Mouse (Mus musculus) lung, adult 2 months (tissue): ENCODE results near the gene Srebf1. TPM values are rescaled to one million over a fixed set of nuclear protein-coding genes. Genes with fewer than 3 reads are reported as not detected.
A peak's percentile ranks its signal among the peaks of the same experiment; 100 is the strongest.

Source experiments
- DNase-seq: peaks from one replicate; pipeline ENCODE4 v3.0.0; 2022
- H3K4me1 ChIP-seq: fragments of 200-500 bp; 2 replicates; pipeline ENCODE4 v1.6.1; 2011; ENCODE audit warnings: low read length; ENCODE audit not compliant: control insufficient read depth, insufficient read depth
- H3K4me3 ChIP-seq: fragments of 200-500 bp; replicated peaks from 2 replicates; pipeline ENCODE3; 2011; ENCODE audit warnings: low read depth, mild to moderate bottlenecking, control low read depth, low read length; ENCODE audit errors: extremely low read depth
- CTCF ChIP-seq: fragments of 200-500 bp; IDR thresholded peaks from 2 replicates; pipeline ENCODE4 v1.5.1; 2011; ENCODE audit warnings: mild to moderate bottlenecking, low read length, control low read depth; ENCODE audit not compliant: insufficient read depth
- POLR2A ChIP-seq: fragments of 200-500 bp; IDR thresholded peaks from 2 replicates; pipeline ENCODE4 v1.6.1; 2011; ENCODE audit warnings: low read depth, mild to moderate bottlenecking, control low read depth, low read length, borderline replicate concordance; ENCODE audit errors: extremely low read depth
- WGBS: fragments of 180-500 bp; shearing (Covaris S2); methylation state at CpG from one replicate; pipeline ENCODE4 v1.1.7; 2018; 5-methylcytosine and 5-hydroxymethylcytosine counted together
- polyA plus RNA-seq: library from polyadenylated mRNA; depleted of rRNA; stranded (reverse); fragments of >200 nt; gene quantifications from 2 replicates; pipeline ENCODE4 v1.2.3, GENCODE M21; 2012

The Srebf1 gene
- polyA plus RNA-seq, 1 experiment = 206 TPM

GRCm38 (mm10) chr11:60255639-60256038, 33.3 kb upstream of the Srebf1 start:
- Histone ChIP-seq H3K4me3 (no peak overlapping the region), H3K4me1 (peaks cover 2% of the 10 kb centered on the region; the same call in 1 of the 2 replicates)
- 70% methylated on average over 3 of the region's 3 CpGs for WGBS
- TF ChIP-seq POLR2A (no peak), CTCF (no peak)
- DNase-seq = no peak

DNA sequence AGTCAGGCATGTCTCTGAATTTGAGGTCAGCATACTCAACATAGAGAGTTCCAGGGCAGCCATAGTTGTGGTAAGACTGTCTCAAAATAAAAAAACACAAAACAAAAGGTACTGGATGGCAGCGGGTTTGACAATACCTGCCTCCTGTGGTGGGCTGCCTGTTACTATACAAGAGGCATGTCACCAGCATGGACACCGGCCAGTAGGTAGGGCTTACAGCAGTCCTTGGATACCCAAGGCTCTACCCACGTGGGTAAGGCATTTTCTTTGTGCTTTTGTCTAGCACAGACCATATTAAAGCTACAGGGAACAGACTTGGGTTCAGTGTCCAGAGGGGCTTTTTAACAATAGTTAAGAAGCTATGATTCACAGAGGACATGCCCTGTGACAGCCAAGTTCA, 32.8 kb upstream of the Srebf1 start:
- TF ChIP-seq POLR2A = no peak
- TF ChIP-seq CTCF = no peak
- 85% methylated on average over 3 of the region's 3 CpGs for WGBS

DNA sequence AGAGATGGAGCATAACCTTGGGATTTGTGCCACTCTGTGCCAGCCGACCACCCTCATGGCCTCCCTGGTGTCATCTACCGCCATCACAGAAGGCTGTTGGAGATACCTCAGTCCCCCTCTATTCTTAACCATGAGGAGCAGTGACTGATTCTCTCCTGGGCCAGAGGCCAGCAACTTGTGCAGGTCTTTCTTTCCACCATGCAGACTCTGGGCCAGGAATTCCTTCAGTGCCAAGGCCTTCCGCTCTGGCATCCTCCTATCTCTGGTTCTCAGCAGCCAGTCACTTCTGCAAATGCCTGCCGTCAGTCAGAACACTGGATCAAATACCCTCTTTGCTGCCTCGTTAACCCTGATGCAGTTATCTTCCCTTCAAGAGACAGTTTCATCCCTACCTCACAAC, 31.9 kb upstream of the Srebf1 start:
- TF ChIP-seq POLR2A (no peak), CTCF (no peak)
- H3K4me3 ChIP-seq = no peak overlapping the region
- 84% methylated on average over 5 of the region's 5 CpGs for WGBS
- DNase-seq = no peak
- peaks cover 2% of the 10 kb centered on the region; the same call in 1 of the 2 replicates for H3K4me1 ChIP-seq

More for the DNA sequence above, 32.8 kb upstream of the Srebf1 start:
- no peak for DNase-seq
- Histone ChIP-seq H3K4me3 (no peak overlapping the region), H3K4me1 (peaks cover 2% of the 10 kb centered on the region; the same call in 1 of the 2 replicates)

GRCm38 (mm10) chr11:60253546-60253945, 31.2 kb upstream of the Srebf1 start:
- TF ChIP-seq POLR2A = no peak
- WGBS = 70% methylated on average over 2 of the region's 2 CpGs
- no peak for DNase-seq
- peaks cover 2% of the 10 kb centered on the region; the same call in 1 of the 2 replicates for H3K4me1 ChIP-seq
- H3K4me3 ChIP-seq = no peak overlapping the region

- Histone ChIP-seq H3K4me1 (peaks cover 2% of the 10 kb centered on the region; the same call in 1 of the 2 replicates), H3K4me3 (no peak overlapping the region)
- WGBS = 57% methylated on average over 6 of the region's 6 CpGs
- peak; percentile 38 for DNase-seq
- TF ChIP-seq CTCF (peak; percentile 35; the same call in 1 of the 2 replicates), POLR2A (no peak)
Observed at GRCm38 (mm10) chr11:60250971-60251643, 28.7 kb upstream of the Srebf1 start.

GRCm38 (mm10) chr11:60249885-60250284, 27.5 kb upstream of the Srebf1 start:
- TF ChIP-seq POLR2A = no peak
- no peak for TF ChIP-seq CTCF
- WGBS = 96% methylated on average over 2 of the region's 2 CpGs
- DNase-seq = no peak
- no peaks in the 10 kb centered on the region for H3K4me1 ChIP-seq
- no peak overlapping the region for H3K4me3 ChIP-seq

DNA sequence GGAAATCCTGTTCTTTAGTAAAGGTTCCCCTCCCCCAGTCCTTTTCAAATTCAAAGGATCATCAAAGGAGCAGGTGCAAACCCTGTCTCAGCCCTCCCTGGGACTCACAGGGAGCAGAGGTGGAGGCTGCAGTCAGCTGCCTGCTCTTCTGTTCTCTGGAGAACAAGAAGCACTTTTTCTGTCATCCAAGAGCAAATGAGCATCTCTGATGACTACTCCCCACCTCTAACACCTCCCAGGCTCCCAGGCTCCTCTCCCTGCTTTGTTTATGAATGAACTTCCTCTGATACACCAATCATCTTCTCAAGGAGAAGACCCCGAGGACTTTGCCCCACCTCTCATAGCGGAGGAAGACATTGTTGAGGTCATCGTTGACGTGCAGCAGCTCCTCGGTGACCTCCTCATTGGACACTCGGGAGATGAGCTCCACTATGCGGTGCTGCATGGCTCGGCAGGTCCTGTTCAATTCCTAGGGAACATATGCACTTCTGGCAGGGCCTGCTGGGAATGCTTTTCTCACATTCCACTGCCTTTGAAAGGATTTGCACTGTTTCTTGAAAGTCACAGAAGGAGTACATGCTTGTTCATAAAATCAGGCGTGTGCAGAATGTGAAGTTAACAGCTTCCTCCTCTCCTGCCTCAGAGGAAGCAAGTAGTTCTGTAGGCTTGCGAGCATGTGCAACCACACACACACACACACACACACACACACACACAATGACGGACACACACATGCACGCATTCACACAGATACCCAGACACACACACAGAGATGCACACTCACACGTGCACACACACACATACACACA, 26.4 kb upstream of the Srebf1 start:
- WGBS = 45% methylated on average over 13 of the region's 13 CpGs

DNA sequence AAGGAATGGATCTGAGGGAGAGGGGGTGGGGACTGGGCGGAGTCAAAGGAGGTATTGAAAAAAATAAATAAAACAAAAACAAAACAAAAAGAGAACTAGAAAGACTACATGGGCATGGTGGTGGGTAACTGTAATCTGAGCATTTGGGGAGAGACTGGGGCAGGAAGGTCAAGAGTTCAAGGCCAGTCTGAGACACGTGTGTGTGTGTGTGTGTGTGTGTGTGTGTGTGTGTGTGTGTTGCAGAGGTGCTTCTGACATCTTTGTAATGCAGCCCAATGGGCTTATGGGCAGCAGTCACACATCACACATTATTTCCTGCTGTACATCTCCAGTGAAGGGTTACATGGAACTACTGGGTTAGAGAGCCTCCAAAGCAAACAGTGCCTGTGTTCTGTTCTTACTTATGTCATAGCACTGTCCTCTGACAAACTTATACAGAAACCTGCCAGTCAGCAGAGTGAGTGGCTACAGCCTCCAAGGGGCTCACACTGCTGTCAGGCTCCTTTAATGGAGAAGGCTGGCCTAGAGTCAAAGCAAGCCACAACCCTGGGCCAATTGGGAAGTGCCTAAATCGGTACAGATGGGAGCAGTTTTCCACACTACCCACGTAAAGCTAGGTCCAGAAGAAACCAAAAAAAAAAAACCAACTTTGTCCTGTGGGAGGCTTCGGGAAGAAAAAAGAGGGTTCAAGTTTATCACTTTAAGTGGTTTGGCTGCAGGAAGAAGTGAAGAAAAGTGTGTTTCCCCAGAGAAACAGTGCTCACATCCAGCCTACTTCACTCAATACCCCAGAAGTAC, 25.6 kb upstream of the Srebf1 start:
- TF ChIP-seq POLR2A = no peak
- no peak for TF ChIP-seq CTCF
- Histone ChIP-seq H3K4me1 (no peaks in the 10 kb centered on the region), H3K4me3 (no peak overlapping the region)
- no peak for DNase-seq
- WGBS = 47% methylated on average over 5 of the region's 5 CpGs

More for the DNA sequence above, 26.4 kb upstream of the Srebf1 start:
- no peak overlapping the region for H3K4me3 ChIP-seq
- DNase-seq = no peak
- no peaks in the 10 kb centered on the region for H3K4me1 ChIP-seq
- no peak for TF ChIP-seq CTCF
- no peak for TF ChIP-seq POLR2A

DNA sequence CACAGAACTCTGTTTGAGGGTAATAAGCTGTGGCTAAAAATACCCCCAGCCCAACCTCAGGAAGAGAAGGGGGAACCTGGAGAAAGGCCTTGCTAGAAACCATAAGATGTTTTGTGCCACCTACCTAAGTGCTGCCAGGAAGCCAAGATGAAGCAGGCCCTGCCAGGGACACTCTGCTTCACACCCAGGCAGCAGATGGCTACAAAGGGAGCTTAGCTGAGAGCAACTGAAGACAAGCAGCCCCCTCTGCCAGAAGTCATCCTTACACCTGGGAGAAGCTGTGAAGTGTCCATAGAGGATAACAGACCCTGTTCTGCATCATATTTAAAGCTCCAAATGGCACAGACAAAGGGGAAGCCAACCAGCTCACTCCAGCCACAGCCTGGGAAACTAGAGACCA, 23.7 kb upstream of the Srebf1 start:
- TF ChIP-seq POLR2A (no peak), CTCF (no peak)
- H3K4me3 ChIP-seq = no peak overlapping the region
- H3K4me1 ChIP-seq = no peaks in the 10 kb centered on the region
- no peak for DNase-seq
